Mouse (Mus musculus): ENCODE data around the gene Rab3ip.

The Rab3ip gene

GRCm38 (mm10) chr10:116962803-116963202, 12.2 kb upstream of the Rab3ip start:
- in situ Hi-C loops (cut with MboI; ENCODE audit: unreplicated experiment in 2 of 2): no loop called here

GRCm38 (mm10) chr10:116962152-116962551, 11.6 kb upstream of the Rab3ip start:
- in situ Hi-C loops (cut with MboI; ENCODE audit: unreplicated experiment in 2 of 2): no loop called here

- in situ Hi-C loops (cut with MboI; ENCODE audit: unreplicated experiment in 2 of 2): no loop called here
These were observed 7.4 kb upstream of the Rab3ip start for GRCm38 (mm10) chr10:116957867-116958551.

- in situ Hi-C loops (cut with MboI; ENCODE audit: unreplicated experiment in 2 of 2): no loop called here
These were observed 6.1 kb upstream of the Rab3ip start for GRCm38 (mm10) chr10:116956483-116957158.

GRCm38 (mm10) chr10:116955191-116955590, 4.6 kb upstream of the Rab3ip start:
- in situ Hi-C loops (cut with MboI; ENCODE audit: unreplicated experiment in 2 of 2): no loop called here

GRCm38 (mm10) chr10:116950886-116951285, 317 bp upstream of the Rab3ip start:
- in situ Hi-C loops (cut with MboI; ENCODE audit: unreplicated experiment in 2 of 2): no loop called here

- in situ Hi-C loops (cut with MboI; ENCODE audit: unreplicated experiment in 2 of 2): loop anchor here (5.0 to 25.0 kb wide), 5 partner anchors 88 to 763 kb away; partner anchors contain the start of genes Lrrc10 (in 1 of the 2) and Mdm2 (in 1 of the 2)
These were observed 1.2 kb downstream of the Rab3ip start for GRCm38 (mm10) chr10:116949111-116950008.

GRCm38 (mm10) chr10:116948414-116948813, 2.2 kb downstream of the Rab3ip start:
- in situ Hi-C loops (cut with MboI; ENCODE audit: unreplicated experiment in 2 of 2): loop anchor here (5.0 to 25.0 kb wide), 5 partner anchors 89 to 764 kb away; partner anchors contain the start of genes Lrrc10 (in 1 of the 2) and Mdm2 (in 1 of the 2)

GRCm38 (mm10) chr10:116944940-116945339, 5.6 kb downstream of the Rab3ip start:
- in situ Hi-C loops (cut with MboI; ENCODE audit: unreplicated experiment in 2 of 2): loop anchor here (5.0 to 25.0 kb wide), 6 partner anchors 87 to 767 kb away; partner anchors contain the start of genes Lrrc10 (in 1 of the 2) and Mdm2 (in 1 of the 2)

- in situ Hi-C loops (cut with MboI; ENCODE audit: unreplicated experiment in 2 of 2): loop anchor here (5.0 to 25.0 kb wide), 5 partner anchors 88 to 768 kb away; partner anchors contain the start of genes Lrrc10 (in 1 of the 2) and Mdm2 (in 1 of the 2)
These were observed 6.4 kb downstream of the Rab3ip start for GRCm38 (mm10) chr10:116944144-116944543.

- in situ Hi-C loops (cut with MboI; ENCODE audit: unreplicated experiment in 2 of 2): loop anchor here (5.0 to 25.0 kb wide), 5 partner anchors 89 to 769 kb away; partner anchors contain the start of genes Lrrc10 (in 1 of the 2) and Mdm2 (in 1 of the 2)
These were observed 7.5 kb downstream of the Rab3ip start for GRCm38 (mm10) chr10:116943025-116943424.

- in situ Hi-C loops (cut with MboI; ENCODE audit: unreplicated experiment in 2 of 2): loop anchor here in 1 of 2 experiments (25.0 kb wide), 2 partner anchors 102 to 777 kb away; partner anchors contain the start of genes Lrrc10 and Mdm2
These were observed 15.5 kb downstream of the Rab3ip start for GRCm38 (mm10) chr10:116935028-116935427.

GRCm38 (mm10) chr10:116933794-116934193, 16.8 kb downstream of the Rab3ip start:
- in situ Hi-C loops (cut with MboI; ENCODE audit: unreplicated experiment in 2 of 2): loop anchor here in 1 of 2 experiments (25.0 kb wide), 2 partner anchors 104 to 779 kb away; partner anchors contain the start of genes Lrrc10 and Mdm2

- in situ Hi-C loops (cut with MboI; ENCODE audit: unreplicated experiment in 2 of 2): loop anchor here in 1 of 2 experiments (25.0 kb wide), 2 partner anchors 105 to 780 kb away; partner anchors contain the start of genes Lrrc10 and Mdm2
These were observed 18.2 kb downstream of the Rab3ip start for GRCm38 (mm10) chr10:116932418-116932817.

- in situ Hi-C loops (cut with MboI; ENCODE audit: unreplicated experiment in 2 of 2): loop anchor here in 1 of 2 experiments (25.0 kb wide), 2 partner anchors 106 to 781 kb away; partner anchors contain the start of genes Lrrc10 and Mdm2
These were observed 18.9 kb downstream of the Rab3ip start for GRCm38 (mm10) chr10:116931497-116932179.

GRCm38 (mm10) chr10:116930936-116931335, 19.6 kb downstream of the Rab3ip start:
- in situ Hi-C loops (cut with MboI; ENCODE audit: unreplicated experiment in 2 of 2): loop anchor here in 1 of 2 experiments (25.0 kb wide), 2 partner anchors 106 to 781 kb away; partner anchors contain the start of genes Lrrc10 and Mdm2

GRCm38 (mm10) chr10:116930506-116930905, 20.1 kb downstream of the Rab3ip start:
- in situ Hi-C loops (cut with MboI; ENCODE audit: unreplicated experiment in 2 of 2): loop anchor here in 1 of 2 experiments (25.0 kb wide), 2 partner anchors 107 to 782 kb away; partner anchors contain the start of genes Lrrc10 and Mdm2

GRCm38 (mm10) chr10:116928826-116929225, 21.7 kb downstream of the Rab3ip start:
- in situ Hi-C loops (cut with MboI; ENCODE audit: unreplicated experiment in 2 of 2): loop anchor here in 1 of 2 experiments (25.0 kb wide), 2 partner anchors 108 to 783 kb away; partner anchors contain the start of genes Lrrc10 and Mdm2
